In the genomic region with DNA sequence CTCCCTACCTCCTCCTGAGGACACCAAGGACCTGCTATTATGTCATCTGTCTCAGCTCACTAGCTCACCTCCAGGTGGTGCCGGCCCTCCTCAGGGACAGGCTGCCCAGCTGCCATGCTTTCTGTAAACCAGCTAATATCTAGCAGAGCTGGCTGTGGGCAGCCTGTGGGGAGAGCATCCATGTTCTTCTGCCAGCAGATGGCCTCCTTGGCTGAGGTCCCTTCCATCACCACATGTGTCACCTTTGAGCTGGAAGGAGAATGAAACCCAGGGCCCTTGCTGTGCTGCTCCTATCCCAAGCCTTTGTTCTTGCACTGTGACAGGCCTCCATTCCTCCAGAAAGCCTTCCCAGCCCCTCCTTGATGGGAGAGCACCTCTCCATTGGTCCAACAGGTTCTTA, we compare ENCODE assay signal across 8 mouse cellular contexts. TPM values are rescaled to one million over a fixed set of nuclear protein-coding genes. Genes with fewer than 3 reads are reported as not detected.
DNase-seq lines count a peak whose midpoint lies in the region; ATAC-seq and TF ChIP-seq lines count a peak whose summit lies in the region.

No protein-coding gene starts in this region.

- no peaks in the 10 kb centered on the region for H3K27me3 ChIP-seq in liver, adult 2 months (ENCODE audit: control insufficient read depth, insufficient read depth, low read length)
- H3K27me3 ChIP-seq in liver, embryonic 11.5 days (replicated peaks; ENCODE audit: control insufficient read depth, insufficient read depth, low read length): no peaks in the 10 kb centered on the region
- no peaks in the 10 kb centered on the region for H3K27me3 ChIP-seq in intestine, embryonic 15.5 days (replicated peaks)

- 97% methylated on average over 1 of the region's 1 CpGs for WGBS in liver, adult 2 months
- 63% methylated on average over 1 of the region's 1 CpGs for WGBS in liver, embryonic 11.5 days
- 61% methylated on average over 1 of the region's 1 CpGs for WGBS in intestine, embryonic 15.5 days

- no peaks in the 10 kb centered on the region for H3K9me3 ChIP-seq in liver, embryonic 11.5 days (ENCODE audit: control insufficient read depth, low read length)
- no peaks in the 10 kb centered on the region for H3K9me3 ChIP-seq in intestine, embryonic 15.5 days

- no peak overlapping the region for H3K9ac ChIP-seq in liver, adult 2 months (ENCODE audit: low read depth, low read length)
- H3K9ac ChIP-seq in liver, embryonic 11.5 days (ENCODE audit: low read depth, low read length): no peak overlapping the region
- H3K9ac ChIP-seq in intestine, embryonic 15.5 days: no peak overlapping the region

- TF ChIP-seq CTCF in liver, adult 2 months (IDR thresholded peaks at IDR 0.05; ENCODE audit: low read depth, low read length): 0 out of 2 replicates have a peak, but pooled peaks have one; percentile 32
- peak; percentile 27; the same call in 1 of the 2 replicates for TF ChIP-seq CTCF in brain, embryonic 14.5 days (IDR thresholded peaks at IDR 0.05; ENCODE audit: borderline replicate concordance, extremely low read depth, insufficient read depth, insufficient read length)

- H3K36me3 ChIP-seq in liver, adult 2 months (ENCODE audit: control insufficient read depth, insufficient read depth, low read length): peaks cover 2% of the 10 kb centered on the region; the same call in 1 of the 2 replicates
- peaks cover 4% of the 10 kb centered on the region; the same call in 1 of the 2 replicates for H3K36me3 ChIP-seq in liver, embryonic 11.5 days (ENCODE audit: control insufficient read depth, insufficient read depth, low read length)
- H3K36me3 ChIP-seq in intestine, embryonic 15.5 days: peaks cover 9% of the 10 kb centered on the region; the same call in 1 of the 2 replicates

- H3K4me1 ChIP-seq in liver, adult 2 months (ENCODE audit: control insufficient read depth, insufficient read depth, low read length): 0 out of 2 replicates have a peak, but pooled peaks cover 2% of the 10 kb centered on the region
- H3K4me1 ChIP-seq in liver, embryonic 11.5 days (replicated peaks; ENCODE audit: control insufficient read depth, insufficient read depth, low read length): peaks cover 10% of the 10 kb centered on the region
- 0 out of 2 replicates have a peak, but pooled peaks cover 2% of the 10 kb centered on the region for H3K4me1 ChIP-seq in intestine, embryonic 15.5 days (replicated peaks)

- no peaks in the 10 kb centered on the region for H3K79me2 ChIP-seq in liver, adult 2 months (ENCODE audit: control insufficient read depth, insufficient read depth, low read length)

- no peak for TF ChIP-seq POLR2A in liver, adult 2 months (IDR thresholded peaks at IDR 0.05; ENCODE audit: extremely low read depth, insufficient read depth, low read length)
- TF ChIP-seq POLR2A in brain, embryonic 14.5 days (IDR thresholded peaks at IDR 0.05; ENCODE audit: borderline replicate concordance, extremely low read depth, insufficient read depth, insufficient read length, poor library complexity, severe bottlenecking): no peak

- ATAC-seq in liver, embryonic 11.5 days (replicated peaks; ENCODE audit: low FRiP score): no peak
- ATAC-seq in megakaryocyte-erythroid progenitor cell, adult 5-6 weeks (replicated peaks; ENCODE audit: low FRiP score, low TSS enrichment, poor library complexity, severe bottlenecking): 0 out of 2 replicates have a peak, but pooled peaks have one; percentile 16
- ATAC-seq in inflammation-experienced regulatory T-cells, adult 6 months: no peak
- no peak for ATAC-seq in intestine, embryonic 15.5 days

- no peak overlapping the region; the same call in 1 of the 2 replicates for H3K4me2 ChIP-seq in liver, embryonic 11.5 days
- H3K4me2 ChIP-seq in intestine, embryonic 15.5 days (replicated peaks): no peak overlapping the region

- no peak overlapping the region for H3K27ac ChIP-seq in liver, adult 2 months (replicated peaks; ENCODE audit: insufficient read depth, low read depth, low read length)
- H3K27ac ChIP-seq in liver, embryonic 11.5 days (ENCODE audit: low read depth, low read length): no peak overlapping the region
- no peak overlapping the region for H3K27ac ChIP-seq in intestine, embryonic 15.5 days

- peak; percentile 35 for DNase-seq in embryo, embryonic 10 days (ENCODE audit: low spot score)
- DNase-seq in embryo, embryonic 9.5 days (ENCODE audit: extremely low spot score): no peak
- peak; percentile 6 for DNase-seq in liver, adult 2 months (ENCODE audit: extremely low read depth, low read depth, low spot score)
- DNase-seq in liver, embryonic 11.5 days (ENCODE audit: low spot score): no peak
- DNase-seq in brain, embryonic 14.5 days (ENCODE audit: low read depth): peak; percentile 55

- H3K4me3 ChIP-seq in liver, adult 2 months (ENCODE audit: insufficient read depth, low read depth, low read length): no peak overlapping the region
- H3K4me3 ChIP-seq in liver, embryonic 11.5 days (ENCODE audit: low read depth, low read length): no peak overlapping the region
- no peak overlapping the region for H3K4me3 ChIP-seq in intestine, embryonic 15.5 days (replicated peaks)

RNA-seq across cellular contexts. Expression of gene Polm, which starts 1.7 kb away (rescaled TPM):
- 2.6 and 2.7 TPM in 2 replicates for total RNA-seq in liver, adult 2 months (2014; rRNA removed)
- polyA plus RNA-seq in liver, adult 2 months (2012; rRNA removed): 8.1 and 13.3 TPM in 2 replicates
- 6.0 and 6.2 TPM in 2 replicates for polyA plus RNA-seq in liver, embryonic 11.5 days (2014; fragmentation: Nextera tagmentation; extraction: Ambion mirVana)
- 18.9 and 24.5 TPM in 2 replicates for polyA plus RNA-seq in brain, embryonic 14.5 days (2012; rRNA removed)
- total RNA-seq in megakaryocyte-erythroid progenitor cell, adult 5-6 weeks (2014; fragmentation: Nextera tagmentation): 8.8 and 15.2 TPM in 2 replicates
- 3.6 and 3.9 TPM in 2 replicates for total RNA-seq in megakaryocyte-erythroid progenitor cell, adult 5-6 weeks (2017)
- polyA plus RNA-seq in inflammation-experienced regulatory T-cells, adult 6 months (2017; shearing (Covaris generic)): 10 to 100 TPM; 15.9 to 27.5 (median 21.3) TPM
- 11.4 TPM in 2 replicates for polyA plus RNA-seq in intestine, embryonic 15.5 days (2015; fragmentation: Nextera tagmentation; extraction: Ambion mirVana)

RNA-seq across cellular contexts. Expression of gene Aebp1, which starts 25.6 kb away (rescaled TPM):
- 0.83 and 1.7 TPM in 2 replicates for total RNA-seq in liver, adult 2 months (2014; rRNA removed)
- polyA plus RNA-seq in liver, adult 2 months (2012; rRNA removed): 1.4 and 1.6 TPM in 2 replicates
- polyA plus RNA-seq in liver, embryonic 11.5 days (2014; fragmentation: Nextera tagmentation; extraction: Ambion mirVana): 11.3 TPM in 2 replicates
- 6.6 and 18.7 TPM in 2 replicates for polyA plus RNA-seq in brain, embryonic 14.5 days (2012; rRNA removed)
- total RNA-seq in megakaryocyte-erythroid progenitor cell, adult 5-6 weeks (2014; fragmentation: Nextera tagmentation): not detected in 2 replicates
- not detected in 2 replicates for total RNA-seq in megakaryocyte-erythroid progenitor cell, adult 5-6 weeks (2017)
- polyA plus RNA-seq in inflammation-experienced regulatory T-cells, adult 6 months (2017; shearing (Covaris generic)): under 1 TPM in 2 of 3 experiments, not detected in 1; 0.13 to 0.90 TPM
- 36.4 and 38.4 TPM in 2 replicates for polyA plus RNA-seq in intestine, embryonic 15.5 days (2015; fragmentation: Nextera tagmentation; extraction: Ambion mirVana)

RNA-seq across cellular contexts. Expression of gene Pgam2, which starts 32.6 kb away (rescaled TPM):
- 0.13 and 0.92 TPM in 2 replicates for total RNA-seq in liver, adult 2 months (2014; rRNA removed)
- polyA plus RNA-seq in liver, adult 2 months (2012; rRNA removed): not detected in 2 replicates
- 6.0 and 12.1 TPM in 2 replicates for polyA plus RNA-seq in liver, embryonic 11.5 days (2014; fragmentation: Nextera tagmentation; extraction: Ambion mirVana)
- 0.59 and 0.82 TPM in 2 replicates for polyA plus RNA-seq in brain, embryonic 14.5 days (2012; rRNA removed)
- total RNA-seq in megakaryocyte-erythroid progenitor cell, adult 5-6 weeks (2014; fragmentation: Nextera tagmentation): 0.24 TPM in 1 of 2 replicates, not detected in the other
- total RNA-seq in megakaryocyte-erythroid progenitor cell, adult 5-6 weeks (2017): not detected in 2 replicates
- 1 to 10 TPM; 1.6 to 2.3 (median 2.3) TPM for polyA plus RNA-seq in inflammation-experienced regulatory T-cells, adult 6 months (2017; shearing (Covaris generic))
- polyA plus RNA-seq in intestine, embryonic 15.5 days (2015; fragmentation: Nextera tagmentation; extraction: Ambion mirVana): 10.4 and 10.8 TPM in 2 replicates

RNA-seq across cellular contexts. Expression of gene Pold2, which starts 42.0 kb away (rescaled TPM):
- total RNA-seq in liver, adult 2 months (2014; rRNA removed): 10.7 and 22.1 TPM in 2 replicates
- 59.5 and 81.1 TPM in 2 replicates for polyA plus RNA-seq in liver, adult 2 months (2012; rRNA removed)
- 151 and 158 TPM in 2 replicates for polyA plus RNA-seq in liver, embryonic 11.5 days (2014; fragmentation: Nextera tagmentation; extraction: Ambion mirVana)
- polyA plus RNA-seq in brain, embryonic 14.5 days (2012; rRNA removed): 78.0 and 126 TPM in 2 replicates
- 115 and 138 TPM in 2 replicates for total RNA-seq in megakaryocyte-erythroid progenitor cell, adult 5-6 weeks (2014; fragmentation: Nextera tagmentation)
- 55.7 and 85.8 TPM in 2 replicates for total RNA-seq in megakaryocyte-erythroid progenitor cell, adult 5-6 weeks (2017)
- 10 to 100 TPM; 22.6 to 33.0 (median 30.2) TPM for polyA plus RNA-seq in inflammation-experienced regulatory T-cells, adult 6 months (2017; shearing (Covaris generic))
- polyA plus RNA-seq in intestine, embryonic 15.5 days (2015; fragmentation: Nextera tagmentation; extraction: Ambion mirVana): 137 TPM in 2 replicates

RNA-seq across cellular contexts. Expression of gene Dbnl, which starts 47.8 kb away (rescaled TPM):
- 17.0 and 17.5 TPM in 2 replicates for total RNA-seq in liver, adult 2 months (2014; rRNA removed)
- 25.6 and 27.1 TPM in 2 replicates for polyA plus RNA-seq in liver, adult 2 months (2012; rRNA removed)
- polyA plus RNA-seq in liver, embryonic 11.5 days (2014; fragmentation: Nextera tagmentation; extraction: Ambion mirVana): 104 and 110 TPM in 2 replicates
- polyA plus RNA-seq in brain, embryonic 14.5 days (2012; rRNA removed): 123 TPM in 2 replicates
- total RNA-seq in megakaryocyte-erythroid progenitor cell, adult 5-6 weeks (2014; fragmentation: Nextera tagmentation): 47.1 and 48.7 TPM in 2 replicates
- 58.7 and 68.5 TPM in 2 replicates for total RNA-seq in megakaryocyte-erythroid progenitor cell, adult 5-6 weeks (2017)
- 100 to 1,000 TPM; 127 to 153 (median 139) TPM for polyA plus RNA-seq in inflammation-experienced regulatory T-cells, adult 6 months (2017; shearing (Covaris generic))
- 127 and 130 TPM in 2 replicates for polyA plus RNA-seq in intestine, embryonic 15.5 days (2015; fragmentation: Nextera tagmentation; extraction: Ambion mirVana)

Comparison
In these comparisons a context has a peak if more than half of its experiments do, and no peak if none do; other contexts are left out.
1. DNase-seq: peak in embryo, embryonic 10 days (single experiment), liver, adult 2 months (single experiment) and brain, embryonic 14.5 days (single experiment); none in embryo, embryonic 9.5 days (single experiment) and liver, embryonic 11.5 days (single experiment).